Mouse (Mus musculus) lung, postnatal 0 days (tissue): Measurements from ENCODE around the gene Med26.

Experiments used
- CTCF ChIP-seq: IDR thresholded peaks from 2 replicates; pipeline ENCODE4 v1.5.1; 2016; ENCODE audit warnings: antibody characterized with exemption, mild to moderate bottlenecking
- EP300 ChIP-seq: IDR thresholded peaks from 2 replicates; pipeline ENCODE4 v1.6.1; 2016; ENCODE audit warnings: antibody characterized with exemption, mild to moderate bottlenecking, control low read depth

DNA sequence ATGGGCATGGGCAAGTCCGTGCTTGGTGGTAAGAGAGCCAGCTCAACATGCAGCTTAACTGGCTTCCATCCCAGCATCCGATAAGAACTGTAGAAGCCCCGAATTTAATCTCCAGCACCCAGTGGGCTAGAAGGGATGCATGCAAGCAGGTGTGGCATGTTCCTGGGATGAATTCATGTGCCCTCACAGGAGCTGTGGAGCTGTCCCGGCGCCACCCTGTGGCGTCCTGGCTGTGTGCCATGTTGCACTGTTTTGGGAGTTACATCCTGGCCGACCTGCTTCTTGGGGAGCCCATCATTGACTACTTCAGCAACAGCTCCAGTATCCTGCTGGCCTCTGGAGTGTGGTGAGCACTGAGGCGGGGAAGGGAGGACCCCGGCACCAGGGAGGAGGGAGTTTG lies 31.3 kb upstream of the Med26 start:
- TF ChIP-seq CTCF = 0 out of 2 replicates have a peak, but pooled peaks have one; percentile 1
- TF ChIP-seq EP300 = no peak
